Mouse (Mus musculus) T-cell, adult 2 months (primary cell): Measurements from ENCODE around the gene Olfr805.

ENCODE experiments used
- DNase-seq: peaks from one replicate; pipeline ENCODE4 v3.0.0; 2022; ENCODE audit warnings: low spot score

The Olfr805 gene

DNA sequence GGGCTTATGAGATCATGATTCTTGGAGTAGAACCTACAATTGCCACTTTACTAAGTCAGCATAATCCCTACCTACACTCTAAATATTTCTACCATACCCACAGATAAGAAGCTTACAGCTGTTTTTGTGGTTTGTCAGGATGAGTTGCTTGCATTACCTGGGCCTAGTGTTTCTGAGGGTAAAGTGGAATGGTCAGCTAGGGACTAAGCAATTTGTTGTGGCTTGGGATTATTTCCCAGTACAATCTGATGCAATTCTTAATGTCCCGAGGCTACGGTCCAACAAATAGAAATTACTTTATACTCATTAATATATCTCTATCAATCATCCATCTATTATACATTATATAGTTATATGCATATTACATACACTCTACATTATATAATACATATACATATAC lies at the start of gene Olfr805:
Gene Olfr805 (minus strand): TSS at position 101 of the 400 bp plus-strand sequence.
- no peak for DNase-seq

DNA sequence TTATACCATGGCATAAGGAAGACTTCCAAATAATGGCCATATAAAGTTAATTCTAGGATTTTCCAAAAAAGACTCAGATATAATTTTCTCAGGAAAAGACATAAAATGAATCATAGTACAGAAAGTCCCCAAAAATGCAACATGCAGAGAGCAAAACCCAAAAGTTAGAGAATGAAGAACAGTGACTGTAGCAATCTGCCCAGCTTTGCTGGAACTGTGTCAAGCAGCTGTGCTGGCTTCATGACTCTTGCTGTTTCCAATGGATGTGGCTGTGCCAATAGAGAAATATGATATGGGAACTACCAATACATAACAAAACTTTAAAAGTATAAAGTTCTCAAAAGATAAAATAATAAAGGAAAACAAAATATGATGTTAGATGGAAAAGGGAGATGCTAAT lies 48.9 kb upstream of the Olfr805 start:
- no peak for DNase-seq

DNA sequence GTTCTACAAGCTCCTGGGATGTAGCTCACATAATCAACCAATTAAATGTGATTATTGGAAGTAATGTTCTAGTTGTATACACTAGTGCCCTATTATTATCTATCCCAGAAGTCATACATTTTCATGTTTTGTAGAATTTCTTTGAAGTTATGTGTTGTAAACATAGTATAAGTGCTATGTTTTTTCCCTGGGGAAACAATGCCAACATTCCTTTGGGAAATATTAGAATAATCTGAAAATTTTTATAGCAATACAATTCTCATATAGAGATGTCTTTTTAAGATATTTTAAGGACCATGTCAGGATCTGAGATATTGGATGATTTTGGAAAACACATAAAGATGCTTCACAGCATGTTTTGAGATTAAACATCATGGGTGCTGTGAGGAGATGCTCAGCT lies 45.2 kb upstream of the Olfr805 start, which contains the start of gene Olfr809:
Gene Olfr809 (plus strand): TSS at position 301 of the 400 bp plus-strand sequence.
- no peak for DNase-seq

DNA sequence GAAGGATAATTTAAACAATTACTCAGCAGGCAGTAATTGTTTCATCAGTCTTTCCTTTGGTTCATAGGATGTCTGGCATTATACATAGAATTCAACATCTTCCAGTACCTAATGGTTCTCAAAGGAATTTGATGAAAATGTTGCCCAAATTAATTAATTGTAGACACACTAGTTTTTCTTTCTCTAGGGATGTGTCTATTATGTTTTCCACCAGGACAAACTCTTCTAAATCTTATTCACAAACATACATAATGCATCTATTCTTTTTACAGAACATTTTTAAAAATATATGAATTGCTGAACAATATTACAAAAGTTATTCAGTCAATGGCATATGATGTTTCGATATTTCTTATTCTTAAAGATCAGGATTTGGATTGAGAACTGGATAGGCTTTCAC lies 36.0 kb upstream of the Olfr805 start, which contains the start of gene Olfr808:
Gene Olfr808 (plus strand): TSS at position 301 of the 400 bp plus-strand sequence.
- no peak for DNase-seq

DNA sequence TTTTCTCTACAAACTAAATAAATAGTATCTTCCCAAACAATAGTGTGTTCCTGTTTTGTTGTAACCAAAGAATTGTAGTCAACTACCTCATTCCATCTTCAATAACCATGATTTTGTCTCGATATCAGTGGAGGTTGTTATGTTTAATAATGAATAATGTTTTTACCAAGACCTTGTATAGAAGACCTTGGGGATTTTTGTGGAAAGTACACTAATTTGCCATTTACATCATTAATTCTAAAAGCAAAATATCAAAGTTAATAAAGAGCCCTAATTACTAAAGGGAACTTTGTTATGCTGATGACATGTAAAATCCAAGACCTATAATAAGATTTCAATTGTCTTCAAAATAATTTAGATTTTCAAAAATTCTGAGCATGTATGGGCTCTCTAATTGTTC lies 28.5 kb upstream of the Olfr805 start, which contains the start of gene Olfr807:
Gene Olfr807 (minus strand): TSS at position 101 of the 400 bp plus-strand sequence.
- no peak for DNase-seq

DNA sequence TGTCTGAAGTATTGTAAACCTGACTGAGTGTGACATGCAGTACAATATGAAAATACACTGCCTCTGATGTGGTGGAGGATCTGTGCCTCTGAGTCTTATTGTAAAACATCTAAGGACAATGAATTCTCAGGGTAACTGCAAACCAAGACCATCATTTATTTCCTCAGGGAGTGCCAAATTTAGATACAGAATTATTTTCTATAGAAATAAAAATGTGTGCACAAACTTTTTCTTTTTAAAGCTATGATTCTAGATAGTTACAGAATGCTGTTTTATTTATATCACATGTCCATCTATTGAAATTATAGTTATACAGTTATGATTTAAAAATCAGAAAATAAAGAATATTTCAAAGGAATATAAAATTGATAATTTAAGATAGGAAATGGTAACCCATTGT lies 12.6 kb upstream of the Olfr805 start, which contains the start of gene Olfr806:
Gene Olfr806 (minus strand): TSS at position 101 of the 400 bp plus-strand sequence.
- DNase-seq, result no peak

DNA sequence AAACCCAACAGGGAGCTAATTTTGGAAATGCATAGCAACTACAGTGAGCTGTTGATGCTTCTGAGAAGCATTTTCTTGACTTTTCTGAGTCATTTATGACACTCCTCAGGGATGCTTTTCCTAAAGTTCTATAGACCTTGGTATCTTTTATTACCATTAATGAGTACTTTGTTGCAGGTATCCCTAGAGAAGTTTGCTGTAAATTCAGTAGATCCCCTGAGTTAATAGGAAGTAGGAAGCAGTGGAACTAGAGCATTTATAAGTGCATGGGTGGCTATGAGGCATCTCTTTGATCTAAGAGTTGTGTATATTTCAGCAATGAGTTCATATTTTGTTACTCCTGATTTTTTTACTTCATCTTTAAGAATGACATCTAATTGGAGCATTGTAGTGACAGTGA lies 26.3 kb downstream of the Olfr805 start, which contains the start of gene Olfr804:
Gene Olfr804 (plus strand): TSS at position 301 of the 400 bp plus-strand sequence.
- no peak for DNase-seq

DNA sequence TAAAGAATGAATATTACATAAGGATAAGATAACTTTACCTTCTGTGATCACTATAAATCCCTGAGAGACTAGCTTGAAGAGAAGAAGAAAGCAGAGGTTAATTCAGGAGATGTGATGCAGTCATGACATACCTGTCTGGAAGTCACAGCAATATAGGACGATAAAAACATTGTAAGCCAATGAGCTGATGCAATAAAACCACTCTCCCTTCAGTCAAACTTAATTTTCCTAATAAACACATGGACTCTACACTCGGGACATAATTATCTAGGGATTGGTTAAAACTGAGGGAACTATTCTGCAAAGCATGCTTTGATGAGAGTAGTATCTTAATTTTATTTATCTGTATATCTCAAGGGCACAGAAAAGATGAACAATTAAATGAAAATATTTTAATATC lies 35.0 kb downstream of the Olfr805 start, which contains the start of gene Olfr803:
Gene Olfr803 (minus strand): TSS at position 101 of the 400 bp plus-strand sequence.
- no peak for DNase-seq

DNA sequence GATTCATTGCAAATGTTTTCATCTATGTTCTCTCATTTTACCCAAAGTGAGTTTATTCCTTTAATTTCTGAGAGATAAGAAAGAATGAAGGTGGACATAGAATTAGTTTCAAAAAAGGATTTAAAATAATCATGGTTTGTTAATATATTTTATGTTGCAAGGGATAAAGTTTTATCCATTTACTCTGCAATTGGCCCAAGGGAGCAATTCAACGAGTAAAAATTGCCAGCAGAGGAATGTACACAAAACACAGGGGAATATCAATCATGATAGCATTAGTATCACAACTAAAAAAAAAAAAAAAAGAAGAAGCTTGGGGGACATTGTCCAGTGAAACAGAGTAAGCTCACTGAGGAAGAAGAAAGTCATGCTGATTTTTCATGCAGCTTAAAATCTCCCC lies 41.1 kb downstream of the Olfr805 start, which contains the start of gene Olfr802:
Gene Olfr802 (minus strand): TSS at position 101 of the 400 bp plus-strand sequence.
- no peak for DNase-seq

DNA sequence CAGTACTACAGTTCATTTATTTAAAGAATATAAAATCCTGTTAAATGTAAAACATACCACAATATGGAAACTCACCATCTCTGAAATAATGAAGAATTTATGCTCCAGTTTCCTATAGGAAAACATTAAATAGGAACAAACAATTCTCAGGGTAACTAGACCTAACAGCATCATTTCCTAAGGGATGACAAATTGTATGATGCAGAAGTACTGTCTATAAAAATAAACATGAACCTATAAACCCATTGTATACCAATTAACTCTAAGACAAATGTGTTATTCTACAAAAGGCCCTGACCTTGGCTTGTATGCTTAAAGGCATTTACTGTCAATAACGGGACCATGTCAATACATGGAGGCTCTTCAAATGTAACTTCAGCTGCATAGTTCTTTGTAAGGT lies 55.4 kb downstream of the Olfr805 start, which contains the start of gene Olfr801:
Gene Olfr801 (minus strand): TSS at position 101 of the 400 bp plus-strand sequence.
- DNase-seq, result no peak
